Mouse (Mus musculus): ENCODE data around the gene Foxc2. TPM values are rescaled to one million over a fixed set of nuclear protein-coding genes. Genes with fewer than 3 reads are reported as not detected.

Foxc2 gene
- polyA plus RNA-seq, 1 experiment from 2014 or later = 7.4 TPM

DNA sequence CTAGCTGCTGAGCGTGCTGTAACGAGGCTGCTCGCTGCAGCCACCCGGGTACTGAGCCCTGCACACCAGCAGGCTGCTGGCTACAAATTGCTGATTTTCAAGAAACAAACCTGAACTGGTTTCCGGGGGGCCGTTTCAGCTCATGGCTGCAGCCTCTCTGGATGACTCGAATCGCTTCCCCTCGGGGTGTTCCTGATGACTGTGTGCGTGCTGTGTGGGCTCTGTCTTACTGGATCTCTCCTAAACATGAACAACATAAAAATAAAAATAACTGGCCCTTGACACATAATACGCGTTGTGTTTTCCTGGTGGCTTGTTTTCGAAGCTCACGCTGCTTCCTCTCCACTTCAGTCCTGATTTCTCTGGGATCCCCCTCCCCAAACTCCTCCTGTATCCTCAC is 37.2 kb upstream of the Foxc2 start:
- no peak for DNase-seq (ENCODE audit: low spot score)

DNA sequence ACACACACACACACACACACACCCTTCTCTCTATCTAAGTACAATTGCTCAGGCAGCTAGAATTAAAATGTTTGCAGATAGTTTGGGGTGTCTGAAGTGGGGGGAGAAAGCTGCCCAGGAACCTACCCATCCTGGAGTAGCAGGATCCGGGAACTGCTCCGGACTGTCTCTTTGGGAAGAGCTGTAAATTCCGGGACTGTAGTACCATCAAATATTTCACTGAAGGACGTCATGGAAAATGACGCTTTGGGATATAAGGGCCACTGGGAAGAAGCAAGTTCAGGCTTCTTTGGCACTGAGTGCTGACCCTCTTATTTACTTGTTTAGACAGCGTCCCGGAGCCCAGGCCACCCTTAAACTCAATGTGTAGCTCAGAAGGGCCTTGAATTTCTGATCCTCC is 36.8 kb upstream of the Foxc2 start:
- peaks cover 6% of the 10 kb centered on the region; the same call in 1 of the 2 replicates for H3K4me1 ChIP-seq (ENCODE audit: control insufficient read depth, insufficient read depth, low read length)
- H3K27me3 ChIP-seq (replicated peaks; ENCODE audit: control insufficient read depth, insufficient read depth, low read length) = peaks cover 99% of the 10 kb centered on the region
- no peak overlapping the region for H3K4me3 ChIP-seq (ENCODE audit: low read depth, low read length)
- H3K27ac ChIP-seq (replicated peaks; ENCODE audit: low read depth, low read length) = no peak overlapping the region
- no peak for ATAC-seq (ENCODE audit: low read depth)
- no peak overlapping the region; the same call in 1 of the 2 replicates for H3K9ac ChIP-seq (ENCODE audit: low read depth, low read length)
- 12% methylated on average over 7 of the region's 7 CpGs for WGBS
- no peak overlapping the region for H3K4me2 ChIP-seq (ENCODE audit: low read depth, low read length)
- DNase-seq (ENCODE audit: low spot score) = no peak
- no peaks in the 10 kb centered on the region for H3K9me3 ChIP-seq (ENCODE audit: control insufficient read depth, low read length)
- H3K36me3 ChIP-seq (ENCODE audit: control insufficient read depth, insufficient read depth, low read length) = no peaks in the 10 kb centered on the region

More for the DNA sequence above, 37.2 kb upstream of the Foxc2 start:
- WGBS = 4% methylated on average over 14 of the region's 14 CpGs
- no peak overlapping the region for H3K27ac ChIP-seq (replicated peaks; ENCODE audit: low read depth, low read length)
- H3K9ac ChIP-seq (ENCODE audit: low read depth, low read length) = no peak overlapping the region
- no peak overlapping the region for H3K4me3 ChIP-seq (ENCODE audit: low read depth, low read length)
- no peak for ATAC-seq (ENCODE audit: low read depth)
- no peaks in the 10 kb centered on the region for H3K36me3 ChIP-seq (ENCODE audit: control insufficient read depth, insufficient read depth, low read length)
- peaks cover 99% of the 10 kb centered on the region for H3K27me3 ChIP-seq (replicated peaks; ENCODE audit: control insufficient read depth, insufficient read depth, low read length)
- H3K4me1 ChIP-seq (ENCODE audit: control insufficient read depth, insufficient read depth, low read length) = peaks cover 6% of the 10 kb centered on the region; the same call in 1 of the 2 replicates
- no peaks in the 10 kb centered on the region for H3K9me3 ChIP-seq (ENCODE audit: control insufficient read depth, low read length)
- no peak overlapping the region for H3K4me2 ChIP-seq (ENCODE audit: low read depth, low read length)

DNA sequence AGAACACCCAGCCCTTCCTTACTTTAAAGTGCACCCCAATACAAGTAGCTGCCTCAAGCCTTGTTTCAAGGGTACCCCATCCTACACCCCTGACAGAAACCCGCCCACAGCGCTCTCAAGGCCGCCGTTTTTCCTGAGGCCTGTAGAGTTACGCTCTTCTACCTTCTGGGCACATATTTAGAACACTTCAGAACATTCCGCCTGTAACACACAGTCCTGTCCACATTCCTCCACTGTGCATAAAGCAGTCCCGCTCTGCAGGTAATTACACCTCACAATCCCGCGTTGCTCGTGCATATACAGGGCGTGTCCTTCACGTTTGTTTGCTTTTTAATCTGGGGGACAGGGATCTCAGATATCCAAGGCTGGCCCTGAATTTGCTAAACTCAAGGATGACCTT is 36.0 kb upstream of the Foxc2 start:
- H3K36me3 ChIP-seq (ENCODE audit: control insufficient read depth, insufficient read depth, low read length) = no peaks in the 10 kb centered on the region
- peak overlapping the region; percentile 43 for H3K4me2 ChIP-seq (ENCODE audit: low read depth, low read length)
- H3K9me3 ChIP-seq (ENCODE audit: control insufficient read depth, low read length) = no peaks in the 10 kb centered on the region
- ATAC-seq (ENCODE audit: low read depth) (no peak), DNase-seq (ENCODE audit: low spot score) (no peak)
- WGBS = 9% methylated on average over 12 of the region's 12 CpGs
- peak overlapping the region; percentile 23 for H3K4me3 ChIP-seq (ENCODE audit: low read depth, low read length)
- no peak overlapping the region for H3K9ac ChIP-seq (ENCODE audit: low read depth, low read length)
- peaks cover 99% of the 10 kb centered on the region for H3K27me3 ChIP-seq (replicated peaks; ENCODE audit: control insufficient read depth, insufficient read depth, low read length)
- peaks cover 6% of the 10 kb centered on the region; the same call in 1 of the 2 replicates for H3K4me1 ChIP-seq (ENCODE audit: control insufficient read depth, insufficient read depth, low read length)
- no peak overlapping the region for H3K27ac ChIP-seq (replicated peaks; ENCODE audit: low read depth, low read length)

DNA sequence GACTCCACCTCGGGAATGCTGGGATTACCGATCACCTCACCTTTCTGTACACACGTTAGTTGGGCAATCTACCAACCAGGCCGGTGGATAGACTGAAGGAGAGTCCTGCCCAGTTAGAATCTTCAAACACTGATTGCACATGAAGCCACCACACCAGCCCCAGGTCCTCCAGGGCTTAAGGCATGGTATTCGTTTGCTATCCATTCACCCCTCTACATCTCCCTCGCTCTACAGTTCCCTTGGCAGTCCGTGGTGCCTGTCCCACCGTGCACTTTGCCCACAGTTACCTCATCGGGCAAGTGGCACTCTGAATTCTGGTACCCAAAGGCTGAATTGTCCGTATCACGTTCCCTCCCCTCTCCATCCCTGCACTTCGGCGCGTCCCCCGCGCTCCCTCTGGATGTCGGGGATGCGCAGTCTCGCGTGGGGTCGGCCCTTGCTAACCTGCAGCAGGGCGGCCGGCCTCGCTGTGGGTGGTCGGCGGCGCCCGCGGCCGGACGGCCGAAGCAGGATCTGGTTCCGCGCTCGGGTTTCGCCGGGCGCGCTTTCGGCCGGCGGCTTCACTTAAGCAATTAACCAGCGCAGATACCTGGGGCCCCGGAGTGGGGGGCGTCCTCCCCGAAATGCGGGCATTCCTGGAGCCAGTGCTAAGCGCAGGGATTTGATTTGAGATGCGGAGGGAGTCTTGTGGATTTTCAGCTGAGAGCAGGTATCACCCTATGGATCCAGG is 35.4 kb upstream of the Foxc2 start:
- peak overlapping the region; percentile 43 for H3K4me2 ChIP-seq (ENCODE audit: low read depth, low read length)
- no peak overlapping the region for H3K27ac ChIP-seq (replicated peaks; ENCODE audit: low read depth, low read length)
- peaks cover 99% of the 10 kb centered on the region for H3K27me3 ChIP-seq (replicated peaks; ENCODE audit: control insufficient read depth, insufficient read depth, low read length)
- WGBS = under 1% methylated on average over 39 of the region's 49 CpGs
- H3K36me3 ChIP-seq (ENCODE audit: control insufficient read depth, insufficient read depth, low read length) = no peaks in the 10 kb centered on the region
- DNase-seq (ENCODE audit: low spot score) (no peak), ATAC-seq (ENCODE audit: low read depth) (no peak)
- H3K4me3 ChIP-seq (ENCODE audit: low read depth, low read length) = peak overlapping the region; percentile 23
- no peaks in the 10 kb centered on the region for H3K9me3 ChIP-seq (ENCODE audit: control insufficient read depth, low read length)
- H3K9ac ChIP-seq (ENCODE audit: low read depth, low read length) = peak overlapping the region; percentile 57
- H3K4me1 ChIP-seq (ENCODE audit: control insufficient read depth, insufficient read depth, low read length) = peaks cover 6% of the 10 kb centered on the region; the same call in 1 of the 2 replicates

DNA sequence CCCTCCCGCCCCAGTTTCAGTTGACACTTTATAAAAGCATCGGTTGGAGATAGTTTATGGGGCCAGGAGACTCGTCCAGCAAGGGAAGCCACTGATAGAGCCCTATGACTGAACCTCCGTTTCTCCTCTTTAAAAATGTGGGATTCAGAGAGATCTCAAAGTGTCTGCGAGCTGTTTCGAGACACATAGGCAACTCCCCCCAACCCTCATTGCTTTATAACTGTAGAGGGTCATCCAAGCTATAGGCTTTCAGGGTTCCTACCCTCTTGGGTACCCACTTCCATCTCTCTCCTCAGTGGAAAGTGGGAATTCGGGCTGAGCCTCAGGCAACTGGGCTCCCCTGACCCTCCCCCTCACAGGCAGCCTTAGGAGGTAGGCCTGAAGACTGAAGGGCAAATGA is 34.6 kb upstream of the Foxc2 start:
- ATAC-seq (ENCODE audit: low read depth) = no peak
- no peaks in the 10 kb centered on the region for H3K36me3 ChIP-seq (ENCODE audit: control insufficient read depth, insufficient read depth, low read length)
- no peaks in the 10 kb centered on the region for H3K9me3 ChIP-seq (ENCODE audit: control insufficient read depth, low read length)
- H3K4me1 ChIP-seq (ENCODE audit: control insufficient read depth, insufficient read depth, low read length) = peaks cover 6% of the 10 kb centered on the region; the same call in 1 of the 2 replicates
- H3K27me3 ChIP-seq (replicated peaks; ENCODE audit: control insufficient read depth, insufficient read depth, low read length) = peaks cover 99% of the 10 kb centered on the region
- WGBS = 10% methylated on average over 7 of the region's 7 CpGs
- no peak for DNase-seq (ENCODE audit: low spot score)
- H3K9ac ChIP-seq (ENCODE audit: low read depth, low read length) = no peak overlapping the region
- no peak overlapping the region for H3K27ac ChIP-seq (replicated peaks; ENCODE audit: low read depth, low read length)
- H3K4me2 ChIP-seq (ENCODE audit: low read depth, low read length) = peak overlapping the region; percentile 95
- peak overlapping the region; percentile 8; the same call in 1 of the 2 replicates for H3K4me3 ChIP-seq (ENCODE audit: low read depth, low read length)

DNA sequence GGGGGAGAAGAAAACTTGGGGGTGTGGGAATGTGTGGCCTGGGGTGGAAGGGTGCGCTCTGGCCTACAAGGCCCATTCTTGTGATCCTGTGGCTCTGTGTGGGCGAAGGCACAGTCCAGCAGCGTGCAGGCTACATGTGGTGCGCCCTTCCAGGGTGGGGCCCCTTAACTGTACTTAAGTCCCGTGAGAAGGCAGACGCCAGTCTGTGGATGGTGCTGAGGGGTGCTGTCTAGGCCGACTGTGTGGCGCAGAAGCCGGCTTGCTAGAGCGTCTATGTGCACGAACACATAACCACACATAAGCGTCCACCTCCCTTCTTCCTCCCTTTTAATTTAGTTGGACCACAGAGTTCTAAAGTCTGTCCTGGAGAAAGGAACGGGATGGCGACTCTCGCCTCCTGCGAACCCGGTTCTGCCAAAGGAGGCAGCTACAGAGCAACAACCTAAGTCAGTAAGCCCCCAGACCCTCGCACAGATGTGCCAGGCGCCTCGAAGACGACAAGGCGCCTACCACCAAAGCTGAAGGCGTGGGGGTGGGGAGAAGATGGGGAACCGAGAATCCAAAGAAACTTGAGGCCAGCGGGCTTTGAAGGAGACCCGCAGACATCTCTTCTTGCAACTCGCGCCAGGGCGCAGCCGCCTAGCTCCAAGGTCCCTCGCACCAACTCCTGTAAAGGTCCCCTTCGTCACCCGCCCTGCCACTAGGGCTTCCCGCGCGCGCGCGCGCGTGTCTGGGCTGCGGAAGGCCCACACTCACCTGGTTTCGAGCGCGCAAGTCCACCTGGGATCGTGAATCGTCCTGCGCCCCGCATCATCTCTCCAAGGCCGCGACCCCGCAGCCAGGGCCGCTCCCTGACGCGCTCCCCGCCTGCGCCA is 33.5 kb upstream of the Foxc2 start:
- H3K27ac ChIP-seq (replicated peaks; ENCODE audit: low read depth, low read length) = peak overlapping the region; percentile 81
- peaks cover 6% of the 10 kb centered on the region; the same call in 1 of the 2 replicates for H3K4me1 ChIP-seq (ENCODE audit: control insufficient read depth, insufficient read depth, low read length)
- H3K36me3 ChIP-seq (ENCODE audit: control insufficient read depth, insufficient read depth, low read length) = no peaks in the 10 kb centered on the region
- H3K9me3 ChIP-seq (ENCODE audit: control insufficient read depth, low read length) = no peaks in the 10 kb centered on the region
- peak overlapping the region; percentile 95 for H3K4me2 ChIP-seq (ENCODE audit: low read depth, low read length)
- ATAC-seq (ENCODE audit: low read depth) (no peak), DNase-seq (ENCODE audit: low spot score) (no peak)
- peak overlapping the region; percentile 67 for H3K9ac ChIP-seq (ENCODE audit: low read depth, low read length)
- peak overlapping the region; percentile 50 for H3K4me3 ChIP-seq (ENCODE audit: low read depth, low read length)
- WGBS = 3% methylated on average over 30 of the region's 57 CpGs
- H3K27me3 ChIP-seq (replicated peaks; ENCODE audit: control insufficient read depth, insufficient read depth, low read length) = peaks cover 99% of the 10 kb centered on the region

DNA sequence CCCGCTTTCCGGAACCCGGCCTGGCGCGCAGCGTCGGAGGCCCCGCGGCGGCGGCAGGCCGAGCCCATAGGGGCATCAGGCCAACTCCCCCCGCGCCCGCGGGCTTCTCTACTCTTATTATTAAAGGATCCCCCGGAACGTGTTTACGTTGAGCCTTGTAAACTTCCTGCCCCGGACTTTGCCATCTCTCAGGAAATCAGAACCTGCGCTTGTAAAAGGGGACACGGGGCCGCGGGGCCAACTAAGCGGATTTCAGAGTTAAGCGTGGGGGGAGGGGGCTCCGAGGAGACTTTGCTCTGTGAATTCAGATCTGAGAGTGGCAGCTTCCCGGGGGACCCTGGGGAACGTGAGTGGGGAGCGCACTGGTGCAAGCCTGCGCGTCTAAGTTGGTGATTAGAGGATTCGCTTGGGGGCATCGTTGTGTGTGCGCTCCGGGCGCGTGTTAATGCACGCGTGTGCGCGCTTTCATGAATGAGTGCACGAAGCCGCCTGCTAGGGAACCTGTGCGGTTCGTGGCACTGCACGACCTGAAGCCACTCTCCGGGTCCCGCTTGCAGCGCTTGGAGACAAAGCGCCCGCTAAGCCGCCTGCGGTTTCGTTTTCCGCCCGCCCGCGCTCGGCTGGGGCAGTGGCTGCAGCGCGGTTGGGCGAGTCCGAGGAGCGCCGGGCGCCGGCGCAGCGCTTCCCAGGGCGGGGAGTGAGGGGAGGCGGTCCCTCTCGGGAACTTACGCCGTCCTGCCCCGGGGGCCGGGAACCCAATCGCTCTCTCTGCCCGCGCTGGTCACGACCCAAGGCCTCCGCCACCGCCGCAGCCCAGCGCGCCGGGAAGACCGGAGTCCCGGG is 32.7 kb upstream of the Foxc2 start:
- 0% methylated on average over 55 of the region's 89 CpGs for WGBS

DNA sequence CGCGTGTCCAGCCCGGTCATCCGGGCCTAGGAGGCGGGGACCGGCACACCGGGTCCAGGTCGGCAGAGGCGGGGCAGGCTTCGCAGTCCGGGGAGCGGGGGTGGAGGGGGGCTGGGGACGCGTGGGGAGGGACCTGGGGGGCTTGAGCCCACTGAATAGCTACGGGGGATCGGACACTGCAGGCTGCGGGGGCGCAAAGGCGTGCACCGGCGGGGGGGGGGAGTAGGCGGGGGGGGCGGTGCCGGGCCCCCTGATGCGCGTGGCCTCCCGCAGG is 32.1 kb upstream of the Foxc2 start:
- H3K27me3 ChIP-seq (replicated peaks; ENCODE audit: control insufficient read depth, insufficient read depth, low read length) = peaks cover 100% of the 10 kb centered on the region
- H3K4me2 ChIP-seq (ENCODE audit: low read depth, low read length) = peak overlapping the region; percentile 95
- H3K9me3 ChIP-seq (ENCODE audit: control insufficient read depth, low read length) = no peaks in the 10 kb centered on the region
- H3K36me3 ChIP-seq (ENCODE audit: control insufficient read depth, insufficient read depth, low read length) = no peaks in the 10 kb centered on the region
- H3K4me1 ChIP-seq (ENCODE audit: control insufficient read depth, insufficient read depth, low read length) = peaks cover 6% of the 10 kb centered on the region; the same call in 1 of the 2 replicates
- ATAC-seq (ENCODE audit: low read depth) (peak; percentile 54), DNase-seq (ENCODE audit: low spot score) (no peak)
- no CpG with 5 or more reads among the region's 27 CpGs for WGBS
- H3K27ac ChIP-seq (replicated peaks; ENCODE audit: low read depth, low read length) = peak overlapping the region; percentile 81
- peak overlapping the region; percentile 50 for H3K4me3 ChIP-seq (ENCODE audit: low read depth, low read length)
- H3K9ac ChIP-seq (ENCODE audit: low read depth, low read length) = peak overlapping the region; percentile 67

More for the DNA sequence above, 32.7 kb upstream of the Foxc2 start:
- Histone ChIP-seq H3K4me3 (ENCODE audit: low read depth, low read length) (peak overlapping the region; percentile 50), H3K27ac (replicated peaks; ENCODE audit: low read depth, low read length) (peak overlapping the region; percentile 81), H3K36me3 (ENCODE audit: control insufficient read depth, insufficient read depth, low read length) (no peaks in the 10 kb centered on the region), H3K9ac (ENCODE audit: low read depth, low read length) (peak overlapping the region; percentile 67), H3K9me3 (ENCODE audit: control insufficient read depth, low read length) (no peaks in the 10 kb centered on the region), H3K4me1 (ENCODE audit: control insufficient read depth, insufficient read depth, low read length) (peaks cover 6% of the 10 kb centered on the region; the same call in 1 of the 2 replicates), H3K27me3 (replicated peaks; ENCODE audit: control insufficient read depth, insufficient read depth, low read length) (peaks cover 100% of the 10 kb centered on the region), H3K4me2 (ENCODE audit: low read depth, low read length) (peak overlapping the region; percentile 95)
- DNase-seq (ENCODE audit: low spot score) (peak; percentile 83), ATAC-seq (ENCODE audit: low read depth) (peak; percentile 85)
